Mouse (Mus musculus): ENCODE measurements around the gene Uqcc1.

DNA sequence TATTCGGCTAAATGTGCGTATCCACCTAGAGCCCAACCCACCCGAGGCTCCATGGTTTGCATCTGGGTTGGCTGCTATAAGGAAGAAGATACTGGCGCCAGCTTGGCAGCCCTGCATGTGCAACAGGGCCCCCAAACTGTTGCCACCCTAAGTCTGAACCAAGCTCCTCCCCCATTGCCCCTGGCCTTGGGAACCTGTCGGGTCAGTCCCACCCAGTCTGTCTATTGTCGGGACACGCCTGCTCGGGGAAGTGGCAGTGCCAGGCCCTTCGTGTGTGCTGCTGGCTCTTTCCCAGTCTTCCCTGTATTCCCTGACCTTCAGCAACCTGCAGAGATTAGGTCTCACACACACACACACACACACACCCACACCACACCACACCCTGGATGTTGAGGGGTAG, 95.4 kb downstream of the Uqcc1 start, which contains the start of gene Fam83c:
- no peak for TF ChIP-seq POLR2A (IDR thresholded peaks at IDR 0.05; ENCODE audit: low read depth, low read length)
- no peak for TF ChIP-seq CTCF (IDR thresholded peaks at IDR 0.05; ENCODE audit: extremely low read depth, insufficient read depth, insufficient read length, insufficient replicate concordance)
